Mouse (Mus musculus): ENCODE measurements around the gene Strbp.

Gene Strbp

GRCm38 (mm10) chr2:37518561-37519285, 184.9 kb downstream of the Strbp start:
- WGBS, result 47% methylated on average over 4 of the region's 4 CpGs

- 15% methylated on average over 4 of the region's 4 CpGs for WGBS
Observed at GRCm38 (mm10) chr2:37516922-37517462, 186.7 kb downstream of the Strbp start.

- WGBS, result 18% methylated on average over 11 of the region's 11 CpGs
Observed at GRCm38 (mm10) chr2:37516030-37516710, 187.5 kb downstream of the Strbp start, which contains the start of gene Gpr21. TSS of gene Gpr21 (plus strand) at chr2:37516332.

- 90% methylated on average over 4 of the region's 4 CpGs for WGBS
Observed at GRCm38 (mm10) chr2:37511134-37511901, 192.3 kb downstream of the Strbp start.

DNA sequence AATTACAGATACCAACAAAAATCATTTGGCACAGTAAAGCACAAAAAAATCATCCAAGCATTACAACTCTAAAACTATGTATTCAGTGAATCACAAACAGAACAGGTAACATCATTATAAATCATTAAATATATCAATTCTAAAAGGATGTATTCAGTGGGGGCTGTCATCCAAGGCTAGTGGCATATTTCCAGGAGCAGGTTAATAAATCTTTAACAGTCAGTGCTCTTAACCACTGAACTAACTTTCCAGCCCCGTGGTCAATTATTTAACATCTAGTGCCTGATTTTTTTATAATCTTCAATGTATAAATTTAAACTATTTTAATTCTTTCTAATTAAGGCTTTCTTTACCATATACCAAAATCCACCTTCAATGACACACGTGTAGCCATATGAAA, 197.8 kb downstream of the Strbp start:
- 96% methylated on average over 2 of the region's 2 CpGs for whole genome bisulfite sequencing

DNA sequence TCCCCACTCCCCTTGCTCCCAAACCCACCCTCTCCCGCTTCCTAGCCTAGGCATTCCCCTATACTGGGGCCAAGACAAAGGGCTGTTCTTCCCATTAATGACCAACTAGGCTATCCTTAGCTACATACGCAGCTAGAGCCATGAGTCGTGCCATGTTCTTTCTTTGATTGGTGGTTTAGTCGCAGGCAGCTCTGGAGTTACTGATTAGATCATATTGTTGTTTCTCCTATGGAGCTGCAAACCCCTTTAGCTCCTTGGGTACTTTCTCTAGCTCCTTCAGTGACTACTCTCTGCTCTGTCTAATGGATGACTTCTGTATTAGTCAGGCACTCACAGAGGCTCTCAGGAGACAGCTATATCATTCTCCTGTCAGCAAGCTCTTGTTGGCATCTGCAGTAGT, 206.3 kb downstream of the Strbp start:
- WGBS, result 93% methylated on average over 4 of the region's 4 CpGs

DNA sequence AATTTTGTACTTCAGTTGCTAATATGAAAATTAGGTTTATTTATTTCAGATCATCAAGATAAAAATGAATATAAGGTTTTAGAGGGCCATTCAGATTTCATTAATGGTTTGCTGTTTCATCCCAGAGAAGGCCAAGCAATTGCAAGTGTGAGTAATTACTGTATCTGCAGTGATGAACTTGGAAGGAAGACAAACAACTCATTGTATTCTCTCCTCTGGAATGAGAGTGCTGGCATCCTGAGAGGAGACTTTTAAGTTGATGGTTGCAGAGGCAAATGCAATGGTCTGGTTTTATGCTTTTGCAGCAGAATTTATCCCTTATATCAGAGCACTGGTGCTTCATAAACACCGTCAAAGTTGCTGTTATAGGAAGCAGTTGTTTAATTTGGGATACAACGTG, 214.7 kb downstream of the Strbp start:
- WGBS, result 79% methylated on average over 2 of the region's 2 CpGs

- whole genome bisulfite sequencing, result 86% methylated on average over 1 of the region's 1 CpGs
Observed at GRCm38 (mm10) chr2:37485370-37485769, 218.3 kb downstream of the Strbp start.

GRCm38 (mm10) chr2:37484165-37484564, 219.5 kb downstream of the Strbp start:
- WGBS, result 85% methylated on average over 2 of the region's 2 CpGs

DNA sequence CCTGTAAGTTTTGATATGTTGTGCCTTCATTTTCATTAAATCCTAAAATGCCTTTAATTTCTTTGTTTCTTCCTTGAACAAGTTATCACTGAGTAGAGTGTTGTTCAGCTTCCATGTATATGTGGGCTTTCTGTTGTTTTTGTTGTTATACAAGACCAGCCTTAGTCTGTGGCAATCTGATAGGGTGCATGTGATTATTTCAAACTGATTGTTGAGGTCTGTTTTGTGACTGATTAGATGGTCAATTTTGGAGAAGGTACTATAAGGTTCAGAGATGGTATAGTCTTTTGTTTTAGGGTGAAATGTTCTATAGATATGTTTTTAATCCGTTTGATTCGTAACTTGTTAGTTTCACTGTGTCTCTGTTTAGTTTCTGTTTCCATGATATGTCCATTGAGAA, 223.6 kb downstream of the Strbp start:
- 98% methylated on average over 2 of the region's 2 CpGs for WGBS

DNA sequence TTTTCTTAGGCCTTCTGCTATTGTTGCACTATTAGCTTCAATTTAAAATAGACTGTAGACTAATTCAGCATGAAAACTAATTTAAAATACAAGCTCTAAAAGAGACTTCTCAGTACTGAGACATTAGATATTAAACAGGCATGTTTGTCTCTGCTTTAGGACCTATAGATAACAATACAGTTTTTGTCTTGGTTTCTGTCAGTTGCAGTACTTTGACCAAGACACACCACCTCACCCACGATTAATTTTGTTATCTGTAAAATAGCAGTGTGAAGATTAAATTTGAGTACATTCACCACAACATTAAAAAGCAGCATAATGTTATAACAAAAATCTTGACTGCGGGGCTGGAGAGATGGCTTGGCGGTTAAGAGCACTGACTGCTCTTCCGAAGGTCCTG, 237.4 kb downstream of the Strbp start:
- WGBS, result 93% methylated on average over 4 of the region's 4 CpGs

DNA sequence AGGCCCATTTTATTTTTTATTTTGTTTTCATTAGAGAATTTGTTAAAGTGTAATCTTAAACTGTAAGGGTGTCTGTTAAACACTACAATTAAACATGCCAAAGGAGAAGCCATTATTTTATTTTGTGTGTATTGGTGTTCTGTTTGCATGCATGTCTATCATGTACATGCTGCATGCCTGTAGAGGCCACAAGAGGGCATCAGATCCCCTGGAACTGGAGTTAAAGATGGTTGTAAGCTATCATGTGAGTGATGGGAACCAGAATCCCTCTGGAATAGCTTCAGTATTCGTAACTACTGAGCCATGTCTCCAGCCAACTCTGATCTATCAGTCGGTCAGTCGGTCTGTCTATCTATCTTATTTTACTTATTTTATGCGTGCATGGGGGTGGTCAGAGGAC, 243.0 kb downstream of the Strbp start:
- WGBS, result 96% methylated on average over 4 of the region's 4 CpGs

DNA sequence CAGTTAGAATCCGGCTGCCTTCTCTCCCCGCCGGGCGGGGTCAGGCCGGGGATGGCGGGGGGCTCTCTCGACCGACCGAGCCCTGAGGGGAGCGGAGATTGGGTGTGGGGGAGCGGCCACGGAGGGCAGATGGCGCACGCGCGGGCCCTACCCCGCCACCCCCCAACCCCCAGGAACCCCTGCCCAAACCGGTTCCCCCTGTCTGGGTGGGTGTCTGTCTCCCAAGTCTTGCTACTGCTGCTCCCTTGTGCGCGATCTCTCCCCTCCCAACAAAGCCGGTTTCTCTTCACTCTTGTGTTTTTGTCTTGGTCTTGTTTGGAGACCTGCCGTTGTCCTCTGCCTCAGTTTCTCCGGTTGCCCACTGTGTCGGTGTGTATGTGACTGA, 251.3 kb downstream of the Strbp start:
- WGBS, result 0% methylated on average over 23 of the region's 24 CpGs

DNA sequence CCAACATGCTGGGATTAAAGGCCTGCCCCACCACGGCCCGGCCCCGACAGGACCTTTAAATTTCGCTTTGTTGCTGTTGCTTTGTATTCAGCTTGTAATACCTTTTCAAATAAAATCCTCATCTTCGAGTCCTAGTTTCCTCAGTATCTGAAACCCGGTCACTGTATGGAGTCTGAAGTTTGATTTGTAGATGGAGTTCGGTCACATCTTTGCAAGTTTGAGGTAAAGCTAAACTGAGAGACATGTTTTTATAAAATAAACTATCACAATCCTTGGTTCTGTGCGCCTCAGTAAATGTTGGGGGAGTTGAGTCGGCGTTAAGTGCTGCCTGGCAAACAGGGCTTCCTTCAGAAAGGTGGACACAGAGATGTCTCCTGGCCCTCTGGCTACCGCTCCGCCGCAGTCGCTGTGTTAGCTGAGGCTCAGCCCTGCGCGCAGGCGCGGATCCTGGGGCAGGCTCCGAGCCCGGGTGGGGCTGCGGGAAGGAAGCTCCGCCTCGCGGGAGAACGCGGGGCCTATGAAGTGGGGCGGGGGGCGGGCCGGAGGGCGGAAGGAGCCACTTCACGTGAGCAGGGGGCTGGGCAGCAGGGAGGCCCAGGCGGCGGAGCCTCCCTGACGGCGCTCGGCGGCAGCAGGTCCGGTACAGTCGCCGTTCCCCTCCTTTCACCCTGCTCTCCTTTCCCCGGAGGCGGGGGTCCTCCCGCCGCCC, 251.8 kb downstream of the Strbp start:
- WGBS, result 7% methylated on average over 41 of the region's 44 CpGs

- WGBS, result under 1% methylated on average over 51 of the region's 51 CpGs
Observed at GRCm38 (mm10) chr2:37442611-37443591, 260.8 kb downstream of the Strbp start, which contains the start of the genes Zbtb26, Zbtb6 and Rabgap1. TSS of gene Zbtb26 (minus strand) at chr2:37443135. TSS of gene Zbtb6 (minus strand) at chr2:37443171. TSS of gene Rabgap1 (plus strand) at chr2:37443279.
